Mouse (Mus musculus) stomach, adult 2 months (tissue): ENCODE data around the gene Mrpl55. TPM values are rescaled to one million over a fixed set of nuclear protein-coding genes. Genes with fewer than 3 reads are reported as not detected.

ENCODE experiments used
- polyA plus RNA-seq: library from polyadenylated mRNA; depleted of rRNA; stranded (reverse); fragments of >200 nt; gene quantifications from 2 replicates; pipeline ENCODE4 v1.2.3, GENCODE M21; 2012; rRNA removed

Mrpl55 gene
- 28.7 and 42.4 TPM in 2 replicates for polyA plus RNA-seq

GRCm38 (mm10) chr11:59202081-59202995 lies at the start of gene Mrpl55:
Mrpl55 (plus strand) TSS chr11:59202486.

GRCm38 (mm10) chr11:59163255-59164236 lies 38.7 kb upstream of the Mrpl55 start, which contains the start of gene Iba57:
Iba57 (minus strand) TSS chr11:59163739.

GRCm38 (mm10) chr11:59182864-59183331 lies 19.4 kb upstream of the Mrpl55 start, which contains the start of gene Gjc2:
Gjc2 (minus strand) TSS chr11:59183213.

GRCm38 (mm10) chr11:59192059-59192386 lies 10.3 kb upstream of the Mrpl55 start, which contains the start of gene Guk1:
Guk1 (minus strand) TSS chr11:59192212.

GRCm38 (mm10) chr11:59208153-59208831 lies 6.0 kb downstream of the Mrpl55 start, which contains the start of gene 2310033P09Rik:
2310033P09Rik (plus strand) TSS chr11:59208321.

GRCm38 (mm10) chr11:59228122-59228953 lies 26.1 kb downstream of the Mrpl55 start, which contains the start of gene Arf1:
Arf1 (minus strand) TSS chr11:59228270.

Other genes with a start within 250 kb of the Mrpl55 start
- 7.0 and 8.4 TPM in 2 replicates for gene Hist3h2a, start 247.8 kb upstream of the Mrpl55 start, polyA plus RNA-seq
- 0.05 and 0.08 TPM in 2 replicates for gene Trim17, start 247.8 kb upstream of the Mrpl55 start, polyA plus RNA-seq
- gene Trim11, start 224.4 kb upstream of the Mrpl55 start, polyA plus RNA-seq: 15.6 and 16.0 TPM in 2 replicates
- gene Obscn, start 66.1 kb upstream of the Mrpl55 start, polyA plus RNA-seq: 2.6 and 4.2 TPM in 2 replicates
- 4.4 and 5.0 TPM in 2 replicates for gene Iba57, start 38.7 kb upstream of the Mrpl55 start, polyA plus RNA-seq
- 3.6 and 5.7 TPM in 2 replicates for gene Gjc2, start 19.3 kb upstream of the Mrpl55 start, polyA plus RNA-seq
- gene Guk1, start 10.3 kb upstream of the Mrpl55 start, polyA plus RNA-seq: 75.8 and 85.5 TPM in 2 replicates
- 5.0 and 5.6 TPM in 2 replicates for gene 2310033P09Rik, start 5.8 kb downstream of the Mrpl55 start, polyA plus RNA-seq
- 308 and 353 TPM in 2 replicates for gene Arf1, start 25.8 kb downstream of the Mrpl55 start, polyA plus RNA-seq
- 0.20 and 0.40 TPM in 2 replicates for gene Wnt3a, start 88.3 kb downstream of the Mrpl55 start, polyA plus RNA-seq
- 2.9 and 3.8 TPM in 2 replicates for gene Wnt9a, start 104.4 kb downstream of the Mrpl55 start, polyA plus RNA-seq
- gene Prss38, start 173.2 kb downstream of the Mrpl55 start, polyA plus RNA-seq: not detected in 2 replicates
- gene Jmjd4, start 247.6 kb downstream of the Mrpl55 start, polyA plus RNA-seq: 1.6 and 1.8 TPM in 2 replicates
- 11.3 and 12.2 TPM in 2 replicates for gene Snap47, start 248.7 kb downstream of the Mrpl55 start, polyA plus RNA-seq